Mouse (Mus musculus) cortical plate, adult 2 months (tissue): Measurements from ENCODE around the gene Oas2.

ENCODE experiments used
- CTCF ChIP-seq: fragments of 200-500 bp; IDR thresholded peaks from 2 replicates; pipeline ENCODE4 v1.5.1; 2011; ENCODE audit warnings: mild to moderate bottlenecking, control low read depth, low read length; ENCODE audit not compliant: insufficient read depth; ENCODE audit errors: extremely low read depth
- POLR2A ChIP-seq: fragments of 200-500 bp; IDR thresholded peaks from 2 replicates; pipeline ENCODE4 v1.6.1; 2011; ENCODE audit warnings: mild to moderate bottlenecking, low read length, control low read depth; ENCODE audit not compliant: insufficient read depth; ENCODE audit errors: extremely low read depth

DNA sequence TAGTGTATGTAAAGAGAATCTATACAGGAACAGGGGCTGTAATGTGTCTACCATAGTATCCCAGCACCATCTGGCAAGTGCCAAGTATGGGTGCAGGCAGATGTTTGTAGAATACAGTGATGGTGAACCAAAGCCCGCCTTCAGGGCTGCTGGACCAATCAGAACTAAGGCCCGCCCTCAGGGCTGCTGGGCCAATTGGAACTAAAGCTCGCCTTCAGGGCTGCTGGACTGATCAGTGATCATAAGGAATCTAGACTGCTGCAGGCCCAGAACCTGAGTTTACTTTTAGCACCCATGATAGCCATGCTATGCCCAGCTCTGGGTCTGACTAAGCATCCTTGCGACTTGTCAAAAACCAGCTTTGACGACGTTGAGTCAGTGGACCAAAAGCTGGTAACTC is 12.2 kb upstream of the Oas2 start:
- TF ChIP-seq CTCF (no peak), POLR2A (no peak)
